Mouse (Mus musculus) liver, adult (tissue): Measurements from ENCODE around the gene P3h4.

ENCODE experiments used
- GATA4 ChIP-seq: IDR thresholded peaks from 2 replicates; pipeline ENCODE4 v1.6.1; 2014; ENCODE audit warnings: mild to moderate bottlenecking, low read length; ENCODE audit not compliant: insufficient replicate concordance

P3h4 gene

DNA sequence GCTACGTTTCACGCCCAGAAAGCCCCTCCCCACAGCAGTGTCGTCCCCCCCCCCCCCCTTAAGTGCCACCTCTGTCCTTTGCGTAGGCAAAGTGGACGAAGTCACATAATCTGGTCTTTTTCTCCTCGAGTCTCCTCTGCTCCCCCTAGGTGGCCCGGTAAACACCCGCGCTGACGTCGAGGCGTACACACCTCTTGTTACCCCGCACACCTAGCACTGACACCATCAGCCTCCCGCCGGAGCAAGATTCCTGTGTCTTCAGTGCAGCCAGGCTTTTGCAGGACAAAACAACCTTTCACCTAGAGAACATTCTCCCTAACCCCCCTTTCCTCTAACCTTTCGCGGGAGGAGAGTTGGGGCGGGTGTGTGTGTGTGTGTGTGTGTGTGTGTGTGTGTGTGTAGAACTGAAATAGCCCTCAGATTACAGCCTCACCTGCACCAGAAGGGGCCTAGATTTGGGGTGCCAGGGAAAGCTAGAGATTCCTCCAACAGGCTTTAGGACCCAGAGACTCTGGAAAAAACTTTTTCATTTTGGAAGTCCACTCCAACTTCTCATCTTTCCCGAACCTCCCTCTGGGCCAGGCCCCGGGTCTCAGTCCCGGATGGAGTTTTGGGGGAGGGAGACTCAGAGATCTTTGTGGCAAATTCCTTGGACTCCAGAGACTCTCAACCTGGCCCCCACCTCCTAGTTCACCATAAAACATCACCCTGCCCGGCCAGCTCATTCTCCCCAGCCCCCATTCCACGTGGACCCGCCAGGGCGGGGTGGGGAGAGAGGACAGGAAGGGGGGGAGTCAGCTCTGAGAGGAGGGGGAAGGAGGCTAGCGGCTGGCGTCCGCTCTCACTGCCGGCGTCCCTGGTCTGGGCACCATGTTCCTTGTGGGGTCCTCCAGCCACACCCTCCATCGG, 532 bp upstream of the P3h4 start, which contains the start of gene Fkbp10:
Fkbp10 (plus strand) TSS at position 784 of the 909 bp plus-strand sequence.
- TF ChIP-seq GATA4: no peak

DNA sequence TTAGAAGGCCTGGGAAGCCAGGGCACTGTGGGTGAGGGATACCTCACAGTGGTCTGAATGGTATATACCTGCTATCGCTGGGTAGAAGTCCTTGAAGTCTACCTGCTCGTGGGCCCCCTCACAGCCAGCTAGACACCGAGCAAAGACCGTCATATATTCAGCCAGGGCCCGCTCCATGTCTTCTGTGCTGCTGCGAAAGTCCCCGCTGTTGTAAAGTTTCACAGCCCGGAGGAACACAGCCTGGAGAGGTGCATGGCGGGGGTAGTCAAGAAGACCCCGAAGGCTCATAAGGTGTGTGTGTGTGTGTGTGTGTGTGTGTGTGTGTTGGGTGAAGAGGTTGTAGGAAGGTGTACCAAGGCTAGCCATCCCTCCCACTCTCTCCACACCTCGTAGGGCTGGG, 1.1 kb downstream of the P3h4 start:
- TF ChIP-seq GATA4: no peak

DNA sequence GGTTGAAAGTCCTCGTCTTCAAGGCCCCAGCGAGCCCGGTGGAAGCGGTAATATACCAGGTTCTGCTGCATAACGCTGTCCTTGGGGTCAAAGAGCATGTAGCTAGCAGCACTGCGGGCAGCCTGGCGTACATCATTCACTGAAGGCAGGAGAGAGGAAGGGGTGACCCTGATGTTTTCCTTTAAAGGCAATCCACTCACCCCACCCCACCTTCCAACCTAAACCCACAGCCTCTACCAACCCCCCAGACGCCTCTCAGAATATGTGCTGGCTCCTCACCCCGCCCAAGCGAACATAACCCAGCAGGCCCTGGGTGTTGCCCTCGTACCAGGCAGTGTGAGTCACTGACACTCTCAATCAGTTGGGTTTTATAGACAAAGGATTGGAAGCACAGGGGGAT, 2.9 kb downstream of the P3h4 start:
- TF ChIP-seq GATA4: no peak

DNA sequence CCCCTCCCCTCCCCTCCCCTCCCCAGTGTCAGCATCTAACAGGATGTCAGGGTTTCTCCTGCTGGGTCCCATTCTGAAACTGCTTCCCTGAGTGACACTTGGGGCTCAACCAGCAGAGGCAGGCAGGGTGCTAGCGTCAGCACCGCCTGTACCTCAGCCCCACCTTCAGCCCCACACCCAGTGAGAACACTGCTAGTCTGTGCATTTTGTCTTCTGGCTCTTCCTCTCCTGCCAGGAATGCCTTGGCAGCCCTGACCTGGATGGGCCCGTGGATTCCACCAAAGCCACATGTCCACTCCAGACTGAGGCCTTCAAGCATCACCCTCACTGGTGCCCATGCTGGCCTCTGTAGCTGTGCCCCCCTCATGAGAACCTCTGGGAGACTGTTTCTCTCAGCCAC, 5.0 kb downstream of the P3h4 start:
- TF ChIP-seq GATA4: no peak

DNA sequence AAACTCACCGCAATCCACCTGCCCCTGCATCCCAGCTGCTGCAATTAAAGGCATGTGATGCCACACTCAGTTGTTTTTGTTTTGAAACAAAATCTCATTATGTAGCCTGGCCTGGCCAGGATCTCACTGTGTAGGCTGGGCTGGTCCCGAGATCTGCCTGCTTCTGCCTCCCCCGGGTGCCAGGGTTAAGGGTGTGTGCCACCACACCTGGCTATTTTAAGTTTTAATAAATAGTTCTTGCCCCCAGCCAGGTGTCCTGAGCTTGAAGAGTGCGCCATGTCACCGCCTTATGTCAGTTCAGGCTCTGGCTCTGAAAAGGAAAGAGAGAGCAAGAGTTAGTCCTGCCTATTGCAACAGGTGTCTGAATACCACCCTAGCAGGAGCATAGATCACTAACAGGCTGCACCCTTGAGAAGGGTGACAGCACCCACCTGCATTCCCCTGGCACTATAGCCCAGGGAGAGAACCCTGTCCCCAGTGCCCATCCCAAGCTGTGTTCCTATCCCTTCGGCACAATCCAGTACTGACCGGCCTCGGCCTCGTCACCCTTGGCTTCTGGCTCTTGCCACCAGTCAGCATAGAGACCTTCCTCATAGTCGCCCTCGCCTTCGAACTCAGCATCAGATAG, 5.7 kb downstream of the P3h4 start:
- TF ChIP-seq GATA4: no peak

DNA sequence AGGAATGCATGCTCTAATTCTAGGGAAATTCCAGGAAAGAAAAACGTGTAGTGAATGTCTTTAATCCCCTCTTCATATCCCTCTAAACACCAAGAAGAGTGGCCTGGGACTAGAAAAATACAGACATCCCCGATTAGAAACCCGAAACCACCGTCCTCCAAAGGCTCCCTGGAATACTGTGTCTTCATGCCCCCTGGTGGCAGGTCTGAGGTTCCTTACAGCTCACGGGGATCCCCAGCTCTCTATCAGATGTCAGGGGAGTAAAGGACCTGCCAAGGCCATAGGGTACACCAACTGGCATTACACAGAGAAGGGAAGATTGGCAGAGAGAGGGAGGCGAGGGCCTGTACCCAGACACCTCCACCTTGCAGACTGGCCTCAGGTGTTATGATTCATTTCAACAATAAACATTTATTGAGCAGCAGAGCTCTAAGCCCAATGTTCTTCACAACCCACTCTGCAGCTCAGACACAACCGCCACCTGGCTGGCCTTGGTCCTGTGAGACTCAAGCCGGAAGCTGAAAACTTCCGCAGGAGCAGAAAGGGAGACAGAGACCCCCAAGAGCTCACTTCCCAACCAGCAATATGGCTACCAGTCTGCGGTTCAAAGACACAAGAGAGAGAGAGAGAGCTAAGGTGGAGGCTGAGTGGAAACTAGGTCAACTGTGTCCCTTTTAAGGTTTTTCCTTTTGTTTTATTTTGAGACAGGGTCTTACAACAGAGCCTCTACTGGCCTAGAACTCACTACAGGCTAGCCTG, 6.4 kb downstream of the P3h4 start:
- no peak for TF ChIP-seq GATA4

DNA sequence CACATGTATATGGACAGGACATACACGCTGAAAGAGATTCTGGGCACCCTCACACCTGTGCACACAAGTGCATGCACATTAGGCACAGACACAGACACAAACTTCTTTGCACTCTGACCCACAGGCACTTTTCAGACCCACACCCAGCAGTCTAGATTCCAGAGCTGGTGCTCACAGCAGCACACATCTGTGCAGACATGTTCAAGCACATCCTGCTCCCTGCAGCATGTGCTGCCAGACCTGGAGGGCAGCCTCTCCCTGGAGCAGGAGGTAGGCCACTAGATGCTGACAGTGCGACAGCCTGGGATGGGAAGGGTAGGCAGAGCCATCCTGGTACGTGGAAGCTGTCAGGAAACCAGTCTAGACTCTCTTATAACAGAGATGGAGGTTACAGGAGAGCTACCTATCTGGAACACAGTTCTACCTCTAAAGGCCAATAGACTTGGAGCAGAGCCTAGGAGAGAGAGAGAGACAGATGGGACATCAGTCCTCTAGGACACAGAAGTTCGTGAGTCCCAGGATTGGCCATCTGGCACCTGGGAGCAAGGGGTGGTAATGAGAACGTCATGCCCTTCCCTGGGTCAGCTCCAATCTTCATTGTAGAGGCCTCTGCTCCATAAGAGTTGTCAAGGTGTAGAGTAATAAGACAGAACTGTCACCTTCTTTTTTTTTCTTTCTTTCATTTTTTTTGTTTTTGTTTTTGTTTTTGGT, 7.5 kb downstream of the P3h4 start:
- TF ChIP-seq GATA4: no peak

DNA sequence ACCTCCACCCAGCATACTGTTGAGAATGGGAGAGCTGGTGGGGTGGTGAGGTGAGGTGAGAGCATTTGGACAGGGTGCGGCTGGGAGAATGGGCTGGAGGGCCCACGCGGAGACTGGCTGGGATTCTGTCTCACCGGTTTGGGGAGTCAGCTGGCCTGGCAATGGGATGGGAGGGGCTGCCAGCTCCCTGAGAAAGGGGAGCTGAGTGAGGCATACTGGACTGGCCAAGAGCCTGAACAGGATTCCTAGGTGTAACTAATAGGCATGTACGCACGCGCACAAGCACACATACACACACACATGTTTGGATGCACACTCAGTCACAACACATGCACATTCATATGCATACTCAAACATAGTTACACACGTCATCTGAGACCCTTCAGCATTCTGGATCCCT, 8.4 kb downstream of the P3h4 start:
- no peak for TF ChIP-seq GATA4

DNA sequence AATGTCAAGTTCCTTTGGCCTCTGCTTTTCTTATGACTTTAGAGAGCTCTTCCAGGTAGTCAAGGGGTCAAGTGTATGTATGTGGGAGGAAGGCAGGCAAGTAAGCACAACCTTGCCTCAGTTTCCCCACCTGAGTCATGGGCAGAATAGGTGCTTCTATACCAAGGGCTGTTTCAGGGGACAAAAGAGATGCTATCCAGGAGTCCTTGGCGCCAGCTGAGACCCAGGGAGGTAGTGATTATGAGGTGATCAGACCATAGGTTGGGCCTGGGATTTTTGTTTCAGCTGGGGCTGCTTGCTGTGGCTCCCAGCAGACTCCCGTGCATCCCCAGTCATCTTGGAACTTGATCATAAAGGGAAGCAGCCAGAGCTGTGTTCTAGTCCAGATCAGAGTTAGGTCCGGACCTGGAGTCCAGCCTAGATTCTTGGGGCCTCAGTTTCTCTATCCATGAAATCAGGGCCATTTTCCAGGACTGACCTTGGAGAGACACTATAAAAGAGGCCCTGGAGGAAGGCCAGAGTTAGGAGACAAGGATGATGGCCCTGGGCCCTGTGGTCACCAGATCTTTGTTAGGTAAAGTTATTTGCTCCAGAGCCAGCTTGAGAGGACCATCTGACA, 10.1 kb downstream of the P3h4 start:
- no peak for TF ChIP-seq GATA4

DNA sequence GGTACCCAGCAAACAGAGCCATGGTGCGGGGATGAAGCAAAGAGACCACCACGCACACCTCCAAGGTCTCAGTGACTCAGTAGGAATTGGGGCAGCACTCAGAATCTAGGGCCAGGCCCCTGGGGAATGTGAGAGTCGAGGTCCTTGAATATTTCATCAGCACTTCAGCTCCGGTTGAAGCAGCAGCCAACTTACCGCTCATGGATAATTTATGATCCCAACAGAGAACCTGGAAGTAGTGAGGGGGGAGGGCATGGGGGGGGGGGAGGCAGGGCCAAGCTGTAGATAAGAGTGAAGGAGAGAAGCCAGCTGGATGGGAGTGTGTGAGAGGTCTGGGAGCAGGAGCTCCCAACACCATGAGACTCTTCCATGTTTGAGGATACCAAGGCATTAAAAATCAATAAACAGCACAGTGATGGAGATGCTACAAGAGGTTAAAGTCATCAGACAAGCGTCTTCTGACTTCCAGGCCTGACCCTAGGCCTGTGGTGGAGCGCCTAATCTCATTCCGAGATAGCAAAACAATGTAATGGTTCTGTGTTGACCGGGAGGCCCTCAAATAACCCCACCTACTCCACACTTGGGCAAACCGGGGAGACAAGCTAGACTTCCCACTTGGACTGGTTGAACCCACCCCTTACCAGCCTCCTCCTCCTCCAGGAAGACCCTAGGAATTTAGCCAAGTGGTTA, 11.0 kb downstream of the P3h4 start:
- TF ChIP-seq GATA4: peak; percentile 79; the same call in 1 of the 2 replicates

DNA sequence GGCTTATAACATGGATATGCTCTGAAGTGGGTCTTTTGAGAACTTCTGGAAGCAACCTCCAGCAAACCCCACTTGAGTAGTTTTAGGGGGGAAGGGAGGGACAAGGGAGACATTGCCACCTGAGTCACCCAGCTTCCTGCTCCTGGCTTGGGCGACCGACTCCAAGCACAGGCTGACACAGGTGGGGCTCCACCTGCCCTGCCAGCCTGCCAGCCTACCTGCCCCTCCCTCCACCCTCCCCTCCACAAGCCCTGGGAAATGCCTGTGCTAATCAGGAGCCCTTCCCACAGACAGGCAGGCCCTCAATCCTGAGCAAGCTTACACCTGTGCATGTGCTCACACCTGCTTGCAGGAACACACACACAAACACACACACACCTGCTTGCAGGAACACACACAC, 12.0 kb downstream of the P3h4 start:
- no peak for TF ChIP-seq GATA4

DNA sequence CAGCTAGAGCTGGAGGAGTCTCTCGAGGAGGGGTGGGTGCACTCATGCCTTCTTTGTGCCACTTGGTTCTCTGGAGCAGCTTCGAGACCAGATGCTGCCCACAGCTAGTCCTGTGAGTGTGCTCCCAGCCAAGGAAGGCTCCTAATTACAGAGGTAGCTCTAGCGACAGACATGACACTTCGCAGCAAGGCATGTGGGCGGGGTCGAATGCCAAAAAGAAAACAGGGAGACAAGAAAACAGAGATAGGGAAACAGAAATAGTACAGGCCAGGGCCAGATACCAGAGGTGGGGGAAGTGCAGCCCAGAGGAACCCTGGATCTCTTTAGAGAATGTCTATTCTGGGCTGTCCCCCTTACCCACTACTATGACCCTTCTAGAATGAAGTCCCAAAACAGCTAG, 12.4 kb downstream of the P3h4 start:
- peak; percentile 18; the same call in 1 of the 2 replicates for TF ChIP-seq GATA4

DNA sequence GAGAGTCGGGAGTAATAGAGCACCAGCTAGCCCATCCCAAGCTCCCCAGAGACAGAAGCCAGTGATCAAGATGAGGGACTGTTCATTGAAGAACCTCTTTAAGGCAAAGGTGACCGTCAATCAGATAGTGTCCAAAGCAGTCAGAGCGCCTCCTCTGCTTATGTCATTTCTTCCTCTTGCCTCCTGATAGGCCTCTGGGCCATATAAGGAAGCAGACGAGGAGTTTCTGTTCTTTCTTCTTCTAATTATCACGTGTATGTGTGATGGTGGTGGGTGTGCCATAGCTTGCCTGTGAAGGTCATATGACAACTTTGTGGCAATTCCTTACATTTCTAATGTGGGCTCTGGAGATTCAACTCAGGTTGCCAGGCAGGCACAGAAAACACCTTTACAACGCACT, 13.8 kb downstream of the P3h4 start:
- TF ChIP-seq GATA4: no peak

DNA sequence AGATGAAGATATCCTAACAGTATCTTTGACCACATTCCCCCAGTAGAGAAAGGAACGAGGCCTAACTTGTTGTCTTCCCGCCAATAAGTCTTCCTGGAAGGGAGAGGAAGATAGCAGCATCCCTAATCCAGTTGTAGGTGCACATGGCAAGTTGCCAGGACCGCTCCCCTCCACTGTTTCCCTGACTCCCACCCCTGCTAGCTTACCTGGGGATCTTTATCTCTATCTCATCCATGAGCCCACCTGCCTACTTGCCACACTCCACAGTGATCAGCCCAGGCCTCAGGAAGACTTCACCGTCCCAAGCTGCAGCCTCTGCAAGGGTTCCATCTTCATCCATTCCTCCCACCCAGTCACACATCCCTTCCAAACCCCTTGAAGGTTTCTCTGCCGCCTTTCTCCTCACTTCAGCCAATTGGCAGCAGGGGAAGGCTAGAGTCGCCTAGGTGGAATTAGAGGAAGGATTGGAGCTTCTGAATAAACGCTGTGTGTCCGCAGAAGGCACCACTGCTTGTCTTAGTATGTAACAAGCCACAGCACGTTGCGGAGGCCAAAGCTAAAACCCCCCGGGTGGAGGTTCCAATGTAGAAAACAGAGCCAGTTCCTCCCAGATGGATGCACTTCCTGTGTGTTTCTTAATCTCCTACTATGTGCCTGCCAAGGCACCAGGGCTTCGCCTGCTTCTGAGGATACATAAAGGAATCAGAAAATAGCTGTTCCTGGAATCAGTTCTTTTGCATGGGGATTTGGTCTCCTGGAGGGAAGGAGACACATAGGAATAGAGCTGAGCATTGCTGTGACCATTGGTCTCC, 14.7 kb downstream of the P3h4 start:
- TF ChIP-seq GATA4: no peak

DNA sequence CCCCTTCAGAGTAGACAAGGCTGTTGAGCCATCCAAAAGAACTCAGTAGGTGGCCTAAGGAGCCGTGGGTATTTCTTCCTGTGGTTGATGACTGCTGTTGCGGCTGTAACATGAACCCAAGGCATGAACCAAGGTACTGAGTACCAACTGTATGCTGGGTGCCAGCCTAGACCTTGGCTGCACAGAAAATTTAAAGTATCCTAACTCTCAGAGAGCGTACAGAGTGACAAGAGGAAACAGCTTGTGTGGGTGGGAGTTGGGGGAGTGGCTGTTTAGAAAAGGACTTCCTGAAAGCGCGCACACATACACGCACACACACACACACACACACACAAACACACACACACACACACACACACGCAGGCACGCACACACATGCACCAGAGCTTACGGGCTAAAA, 15.3 kb downstream of the P3h4 start:
- no peak for TF ChIP-seq GATA4
